Mouse (Mus musculus) v-Abl transformed pro-B cells (cell line): ENCODE results near the gene Rhbg.
"Not testable (repeated sequence)": the region's sequence is repeated elsewhere in the genome, so short reads cannot be mapped to it uniquely, and the experiment has no call there.

Source experiments
- in situ Hi-C, 2 experiments: fragments of 400-800 bp; cut with MboI; formaldehyde crosslinking; loops; one replicate each; pipeline ENCODE4 v1.15.1; 2025; ENCODE audit not compliant: unreplicated experiment in 2 of 2

Gene Rhbg

GRCm38 (mm10) chr3:88254268-88254926 is at the start of gene Rhbg:
Gene Rhbg, minus strand, starts transcription at chr3:88254709.
- in situ Hi-C loops = no loop called here

- in situ Hi-C loops = no loop called here
These were observed 44.7 kb upstream of the Rhbg start for GRCm38 (mm10) chr3:88299172-88299571.

GRCm38 (mm10) chr3:88297321-88297851 is 42.9 kb upstream of the Rhbg start:
- in situ Hi-C loops = no loop called here

GRCm38 (mm10) chr3:88296561-88297318 is 42.2 kb upstream of the Rhbg start, which contains the start of the genes Tsacc and Cct3:
Gene Tsacc, minus strand, starts transcription at chr3:88296999.
Gene Cct3, plus strand, starts transcription at chr3:88297116.
- in situ Hi-C loops = no loop called here

- in situ Hi-C loops = no loop called here
These were observed 41.6 kb upstream of the Rhbg start for GRCm38 (mm10) chr3:88296110-88296560.

- in situ Hi-C loops = not testable (repeated sequence)
These were observed 40.8 kb upstream of the Rhbg start for GRCm38 (mm10) chr3:88295272-88295671.

GRCm38 (mm10) chr3:88291970-88292369 is 37.5 kb upstream of the Rhbg start:
- in situ Hi-C loops = no loop called here

- in situ Hi-C loops = not testable (repeated sequence)
These were observed 33.7 kb upstream of the Rhbg start for GRCm38 (mm10) chr3:88288133-88288713.

GRCm38 (mm10) chr3:88287110-88287509 is 32.6 kb upstream of the Rhbg start, which contains the start of gene Gm38392:
Gene Gm38392, minus strand, starts transcription at chr3:88287210.
- in situ Hi-C loops = no loop called here

- in situ Hi-C loops = not testable (repeated sequence)
These were observed 31.0 kb upstream of the Rhbg start for GRCm38 (mm10) chr3:88285565-88285895.

GRCm38 (mm10) chr3:88284815-88285564 is 30.5 kb upstream of the Rhbg start:
- in situ Hi-C loops = not testable (repeated sequence)

GRCm38 (mm10) chr3:88281141-88281916 is 26.8 kb upstream of the Rhbg start:
- in situ Hi-C loops = not testable (repeated sequence)

- in situ Hi-C loops = no loop called here
These were observed 25.5 kb upstream of the Rhbg start for GRCm38 (mm10) chr3:88280035-88280434.

- in situ Hi-C loops = no loop called here
These were observed 22.1 kb upstream of the Rhbg start for GRCm38 (mm10) chr3:88276529-88277143.

GRCm38 (mm10) chr3:88276121-88276520 is 21.6 kb upstream of the Rhbg start:
- in situ Hi-C loops = no loop called here

GRCm38 (mm10) chr3:88274002-88274401 is 19.5 kb upstream of the Rhbg start:
- in situ Hi-C loops = no loop called here

- in situ Hi-C loops = no loop called here
These were observed 17.4 kb upstream of the Rhbg start for GRCm38 (mm10) chr3:88271859-88272258.

GRCm38 (mm10) chr3:88271298-88271697 is 16.8 kb upstream of the Rhbg start:
- in situ Hi-C loops = not testable (repeated sequence)

GRCm38 (mm10) chr3:88268991-88269390 is 14.5 kb upstream of the Rhbg start:
- in situ Hi-C loops = no loop called here
